Mouse (Mus musculus) limb, embryonic 13.5 days (tissue): ENCODE measurements around the gene Clec1a. TPM values are rescaled to one million over a fixed set of nuclear protein-coding genes. Genes with fewer than 3 reads are reported as not detected.
"Not testable (repeated sequence)": the region's sequence is repeated elsewhere in the genome, so short reads cannot be mapped to it uniquely, and the experiment has no call there.

ENCODE experiments used
- ATAC-seq: fragments of 200-750 bp; cut with Nextera tagmentation; 2 replicates; pipeline ENCODE4 v1.8.0; 2017; ENCODE audit warnings: low read depth, moderate number of reproducible peaks, moderate TSS enrichment; ENCODE audit not compliant: low FRiP score
- H3K27ac ChIP-seq: fragments of 300-500 bp; sonication (generic); 2 replicates; pipeline ENCODE4 v1.5.1; 2015; ENCODE audit warnings: inconsistent platforms, mild to moderate bottlenecking, moderate library complexity
- H3K27me3 ChIP-seq: fragments of 300-500 bp; sonication (generic); 2 replicates; pipeline ENCODE4 v1.6.1; 2015; ENCODE audit warnings: mild to moderate bottlenecking, inconsistent platforms
- H3K36me3 ChIP-seq: fragments of 300-500 bp; sonication (generic); 2 replicates; pipeline ENCODE4 v1.6.1; 2015; ENCODE audit warnings: inconsistent platforms, mild to moderate bottlenecking, moderate library complexity
- H3K4me1 ChIP-seq: fragments of 300-500 bp; sonication (generic); 2 replicates; pipeline ENCODE4 v1.6.1; 2015; ENCODE audit warnings: inconsistent platforms
- H3K4me2 ChIP-seq: fragments of 300-500 bp; sonication (generic); replicated peaks from 2 replicates; pipeline ENCODE4 v1.6.1; 2015; ENCODE audit warnings: inconsistent platforms, mild to moderate bottlenecking, moderate library complexity
- H3K4me3 ChIP-seq: fragments of 300-500 bp; sonication (generic); 2 replicates; pipeline ENCODE4 v1.5.1; 2015; ENCODE audit warnings: moderate library complexity, mild to moderate bottlenecking, inconsistent platforms
- H3K9ac ChIP-seq: fragments of 300-500 bp; sonication (generic); 2 replicates; pipeline ENCODE4 v1.6.1; 2015; ENCODE audit warnings: mild to moderate bottlenecking, inconsistent platforms
- H3K9me3 ChIP-seq: fragments of 300-500 bp; sonication (generic); 2 replicates; pipeline ENCODE4 v1.6.1; 2016; ENCODE audit warnings: inconsistent platforms
- WGBS: fragments of 180-500 bp; shearing (Covaris S2); methylation state at CpG from one replicate; pipeline ENCODE4 v1.1.7; 2015; 5-methylcytosine and 5-hydroxymethylcytosine counted together
- polyA plus RNA-seq: library from polyadenylated mRNA; unstranded; fragments of >200 nt; fragmentation: Nextera tagmentation; extraction: Ambion mirVana; gene quantifications from 2 replicates; pipeline ENCODE4 v1.2.1, GENCODE M21; 2015

Gene Clec1a
- 2.3 TPM in 2 replicates for polyA plus RNA-seq

- Histone ChIP-seq H3K9ac (peak within 1 kb of the TSS; percentile 35; the same call in 1 of the 2 replicates), H3K36me3 (no peaks in the 10 kb centered on the region), H3K4me2 (0 out of 2 replicates have a peak within 1 kb of the TSS, but pooled peaks have one; percentile 16), H3K4me3 (no peak within 1 kb of the TSS), H3K4me1 (no peaks in the 10 kb centered on the region), H3K27me3 (no peaks in the 10 kb centered on the region), H3K9me3 (no peaks in the 10 kb centered on the region), H3K27ac (no peak within 1 kb of the TSS)
- peak; percentile 32; the same call in 1 of the 2 replicates for ATAC-seq
- 52% methylated on average over 13 of the region's 13 CpGs for WGBS
Measured at GRCm38 (mm10) chr6:129451411-129452039, at the start of gene Clec1a. TSS of gene Clec1a (minus strand) at chr6:129452000.

GRCm38 (mm10) chr6:129499516-129499915 lies 47.7 kb upstream of the Clec1a start:
- H3K4me1 ChIP-seq, H3K36me3 ChIP-seq, H3K27me3 ChIP-seq, H3K9me3 ChIP-seq, H3K9ac ChIP-seq, H3K27ac ChIP-seq, H3K4me3 ChIP-seq, ATAC-seq, H3K4me2 ChIP-seq: not testable (repeated sequence)
- WGBS, result 77% methylated on average over 1 of the region's 1 CpGs

DNA sequence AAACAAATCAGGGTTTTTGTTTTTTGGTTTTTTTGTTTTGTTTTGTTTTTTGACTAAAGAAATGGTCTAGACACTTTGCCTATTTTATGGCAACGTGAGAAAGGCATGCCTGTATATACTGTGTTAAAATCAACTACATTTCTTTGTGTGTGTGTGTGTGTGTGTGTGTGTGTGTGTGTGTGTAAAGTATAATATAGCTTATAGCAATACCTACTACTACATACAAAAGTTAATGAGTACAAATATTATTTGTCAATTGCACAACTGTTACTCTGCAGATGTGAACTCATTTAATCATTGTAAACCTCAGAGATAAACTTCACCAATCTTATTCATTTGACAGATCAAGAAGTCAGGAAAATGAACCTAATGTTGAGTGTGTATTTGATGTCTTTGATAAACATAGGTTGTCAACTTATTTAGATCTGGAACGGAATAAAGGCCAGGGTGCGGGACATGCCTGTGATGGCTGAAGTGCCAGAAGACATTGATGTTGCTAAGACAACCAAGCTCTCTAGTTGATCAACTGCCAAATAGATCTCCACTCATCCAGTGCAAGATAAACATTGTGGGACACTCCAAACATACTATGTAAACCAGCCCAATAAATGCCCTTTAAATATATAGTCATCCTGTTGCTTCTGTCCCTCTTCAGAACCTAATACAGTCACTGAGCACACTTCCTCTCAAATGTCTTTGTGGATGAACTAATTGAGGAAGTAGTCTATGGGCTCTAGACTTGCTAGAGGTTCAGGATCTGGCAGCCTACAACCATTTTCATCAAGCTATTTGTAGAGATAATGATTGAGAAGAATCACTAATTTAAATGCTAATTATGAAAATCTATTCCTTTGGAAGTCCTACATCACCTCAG lies 45.8 kb upstream of the Clec1a start:
- Histone ChIP-seq H3K9me3 (no peaks in the 10 kb centered on the region), H3K27ac (no peak overlapping the region), H3K27me3 (no peaks in the 10 kb centered on the region), H3K36me3 (no peaks in the 10 kb centered on the region), H3K9ac (no peak overlapping the region), H3K4me1 (no peaks in the 10 kb centered on the region), H3K4me3 (no peak overlapping the region), H3K4me2 (no peak overlapping the region)
- no peak for ATAC-seq
- 86% methylated on average over 3 of the region's 3 CpGs for WGBS

GRCm38 (mm10) chr6:129494924-129495323 lies 43.1 kb upstream of the Clec1a start:
- H3K36me3 ChIP-seq, result no peaks in the 10 kb centered on the region
- H3K4me3 ChIP-seq, result no peak overlapping the region
- no peak overlapping the region for H3K27ac ChIP-seq
- no peak for ATAC-seq
- 85% methylated on average over 4 of the region's 4 CpGs for WGBS
- no peaks in the 10 kb centered on the region for H3K4me1 ChIP-seq
- no peak overlapping the region for H3K4me2 ChIP-seq
- H3K9me3 ChIP-seq, result no peaks in the 10 kb centered on the region
- H3K9ac ChIP-seq, result no peak overlapping the region
- H3K27me3 ChIP-seq, result no peaks in the 10 kb centered on the region

DNA sequence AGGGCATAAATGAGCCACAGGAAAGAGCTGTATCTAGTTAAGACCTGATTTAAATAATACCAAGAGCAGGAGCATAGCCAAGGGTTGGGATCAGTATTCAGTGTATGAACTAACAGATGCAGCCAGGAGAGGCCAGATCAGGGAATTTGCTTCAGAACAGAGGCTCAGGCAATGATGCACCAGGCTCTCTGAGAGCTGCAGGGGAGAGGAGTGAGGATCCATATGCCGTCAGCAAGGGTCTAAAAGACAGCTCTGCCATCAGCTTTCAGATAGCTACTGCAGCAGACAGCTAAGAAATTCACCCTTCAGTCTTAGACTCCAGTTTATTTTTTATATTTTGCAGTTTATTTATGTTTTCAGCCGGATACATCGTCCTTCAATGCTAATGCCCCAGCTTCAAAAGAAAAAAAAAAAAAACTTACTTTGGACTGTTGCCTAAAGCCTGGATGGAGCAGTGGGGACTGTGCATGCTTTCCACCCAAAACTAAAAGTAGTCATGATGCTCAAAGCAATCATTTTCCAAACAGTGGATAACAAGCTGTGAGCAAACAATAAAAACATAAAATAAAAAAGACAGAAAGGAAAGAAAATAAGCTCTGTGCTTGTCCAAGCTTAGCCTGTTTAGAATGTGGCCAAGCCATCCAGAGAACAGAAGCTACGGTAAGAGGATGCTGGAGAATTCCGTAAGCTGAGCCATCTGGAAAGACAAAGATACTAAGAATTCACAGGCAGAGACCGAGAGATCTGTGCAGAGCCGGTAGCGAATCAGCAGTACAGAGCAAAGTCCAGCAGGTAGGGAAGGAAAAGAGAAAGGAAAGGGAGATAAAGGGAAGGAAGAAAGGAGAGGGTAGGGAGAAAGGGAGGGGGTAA lies 28.5 kb upstream of the Clec1a start:
- no peak overlapping the region for H3K9ac ChIP-seq
- H3K27me3 ChIP-seq, result no peaks in the 10 kb centered on the region
- H3K27ac ChIP-seq, result no peak overlapping the region
- no peak for ATAC-seq
- no peak overlapping the region for H3K4me3 ChIP-seq
- no peaks in the 10 kb centered on the region for H3K36me3 ChIP-seq
- 65% methylated on average over 8 of the region's 8 CpGs for WGBS
- no peaks in the 10 kb centered on the region for H3K9me3 ChIP-seq
- no peaks in the 10 kb centered on the region for H3K4me1 ChIP-seq
- no peak overlapping the region for H3K4me2 ChIP-seq

GRCm38 (mm10) chr6:129476404-129477126 lies 24.8 kb upstream of the Clec1a start:
- ATAC-seq, result no peak
- no peaks in the 10 kb centered on the region for H3K4me1 ChIP-seq
- H3K4me3 ChIP-seq, result no peak overlapping the region
- H3K27me3 ChIP-seq, result no peaks in the 10 kb centered on the region
- no peak overlapping the region for H3K4me2 ChIP-seq
- 26% methylated on average over 13 of the region's 13 CpGs for WGBS
- H3K9me3 ChIP-seq, result no peaks in the 10 kb centered on the region
- no peak overlapping the region for H3K27ac ChIP-seq
- H3K36me3 ChIP-seq, result no peaks in the 10 kb centered on the region
- no peak overlapping the region for H3K9ac ChIP-seq

GRCm38 (mm10) chr6:129472627-129473026 lies 20.8 kb upstream of the Clec1a start:
- no peak overlapping the region for H3K4me2 ChIP-seq
- H3K36me3 ChIP-seq, result no peaks in the 10 kb centered on the region
- no peak overlapping the region for H3K9ac ChIP-seq
- no peak for ATAC-seq
- WGBS, result 68% methylated on average over 5 of the region's 5 CpGs
- H3K9me3 ChIP-seq, result no peaks in the 10 kb centered on the region
- H3K4me1 ChIP-seq, result no peaks in the 10 kb centered on the region
- no peak overlapping the region for H3K27ac ChIP-seq
- no peaks in the 10 kb centered on the region for H3K27me3 ChIP-seq
- no peak overlapping the region for H3K4me3 ChIP-seq

DNA sequence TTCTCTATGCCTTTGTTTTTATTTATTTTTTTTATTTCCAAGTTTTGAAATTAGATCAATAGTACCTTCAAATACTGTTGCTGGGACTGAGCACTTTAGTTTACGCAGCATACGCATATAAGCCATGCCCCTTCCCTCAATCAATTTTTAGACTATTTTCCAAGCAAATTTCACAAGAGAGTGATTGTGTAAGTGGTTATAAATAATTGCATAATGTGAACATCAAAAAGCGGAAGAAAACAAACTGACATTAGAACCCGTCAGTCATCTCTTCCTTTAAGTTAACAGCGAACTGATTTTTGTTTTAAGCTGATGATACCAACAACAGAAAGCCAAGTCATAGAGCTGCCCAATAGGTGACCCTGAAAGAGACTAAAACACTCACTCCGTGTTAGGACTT lies 19.6 kb upstream of the Clec1a start:
- Histone ChIP-seq H3K36me3 (no peaks in the 10 kb centered on the region), H3K9ac (no peak overlapping the region), H3K9me3 (no peaks in the 10 kb centered on the region), H3K4me1 (no peaks in the 10 kb centered on the region), H3K4me2 (no peak overlapping the region), H3K4me3 (no peak overlapping the region), H3K27me3 (no peaks in the 10 kb centered on the region), H3K27ac (no peak overlapping the region)
- 90% methylated on average over 6 of the region's 6 CpGs for WGBS
- ATAC-seq, result no peak

- Histone ChIP-seq H3K9me3 (no peaks in the 10 kb centered on the region), H3K4me3 (no peak overlapping the region), H3K9ac (no peak overlapping the region), H3K27me3 (no peaks in the 10 kb centered on the region), H3K36me3 (no peaks in the 10 kb centered on the region), H3K27ac (no peak overlapping the region), H3K4me1 (no peaks in the 10 kb centered on the region), H3K4me2 (no peak overlapping the region)
- no peak for ATAC-seq
- 52% methylated on average over 6 of the region's 6 CpGs for WGBS
Measured at GRCm38 (mm10) chr6:129449743-129450142, 2.1 kb downstream of the Clec1a start.

GRCm38 (mm10) chr6:129438033-129438432 lies 13.8 kb downstream of the Clec1a start:
- Histone ChIP-seq H3K4me3 (no peak overlapping the region), H3K4me2 (no peak overlapping the region), H3K9me3 (no peaks in the 10 kb centered on the region), H3K9ac (no peak overlapping the region), H3K4me1 (no peaks in the 10 kb centered on the region), H3K36me3 (no peaks in the 10 kb centered on the region), H3K27me3 (no peaks in the 10 kb centered on the region), H3K27ac (no peak overlapping the region)
- 90% methylated on average over 2 of the region's 2 CpGs for WGBS
- no peak for ATAC-seq

- ATAC-seq, result no peak
- Histone ChIP-seq H3K4me2 (no peak overlapping the region), H3K27me3 (no peaks in the 10 kb centered on the region), H3K9me3 (no peaks in the 10 kb centered on the region), H3K4me3 (no peak overlapping the region), H3K9ac (no peak overlapping the region), H3K27ac (no peak overlapping the region), H3K36me3 (no peaks in the 10 kb centered on the region), H3K4me1 (no peaks in the 10 kb centered on the region)
- WGBS, result 89% methylated on average over 3 of the region's 3 CpGs
Measured at GRCm38 (mm10) chr6:129436025-129436424, 15.8 kb downstream of the Clec1a start.
